Mouse (Mus musculus) forebrain, postnatal 0 days (tissue): ENCODE results near the gene Tktl1. TPM values are rescaled to one million over a fixed set of nuclear protein-coding genes. Genes with fewer than 3 reads are reported as not detected.
A peak's percentile ranks its signal among the peaks of the same experiment; 100 is the strongest.

Source experiments
- ATAC-seq: fragments of 200-750 bp; cut with Nextera tagmentation; 2 replicates; pipeline ENCODE4 v1.8.0; 2017; ENCODE audit warnings: mild to moderate bottlenecking, moderate library complexity
- DNase-seq: peaks from one replicate; pipeline ENCODE4 v3.0.0-alpha.2; 2015
- H3K27ac ChIP-seq: fragments of 300-500 bp; sonication (generic); 2 replicates; pipeline ENCODE4 v1.5.1; 2014; ENCODE audit warnings: low read depth, mild to moderate bottlenecking, antibody characterized with exemption, low read length, moderate library complexity, mixed read lengths
- H3K27me3 ChIP-seq: fragments of 300-500 bp; sonication (generic); 2 replicates; pipeline ENCODE4 v1.6.1; 2014; ENCODE audit warnings: mild to moderate bottlenecking, low read length, mixed read lengths; ENCODE audit not compliant: insufficient read depth
- H3K36me3 ChIP-seq: fragments of 300-500 bp; sonication (generic); 2 replicates; pipeline ENCODE4 v1.6.1; 2014; ENCODE audit warnings: mild to moderate bottlenecking, moderate library complexity; ENCODE audit not compliant: insufficient read depth
- H3K4me1 ChIP-seq: fragments of 300-500 bp; sonication (generic); 2 replicates; pipeline ENCODE4 v1.6.1; 2014; ENCODE audit warnings: antibody characterized with exemption; ENCODE audit not compliant: insufficient read depth
- H3K4me2 ChIP-seq: fragments of 300-500 bp; sonication (generic); 2 replicates; pipeline ENCODE4 v1.6.1; 2014; ENCODE audit warnings: low read depth, mild to moderate bottlenecking, moderate library complexity
- H3K4me3 ChIP-seq: fragments of 300-500 bp; sonication (generic); 2 replicates; pipeline ENCODE4 v1.5.1; 2014; ENCODE audit warnings: low read depth, low read length, mixed read lengths
- H3K9ac ChIP-seq: fragments of 300-500 bp; sonication (generic); 2 replicates; pipeline ENCODE4 v1.6.1; 2014; ENCODE audit warnings: mild to moderate bottlenecking
- H3K9me3 ChIP-seq: fragments of 300-500 bp; sonication (generic); 2 replicates; pipeline ENCODE4 v1.6.1; 2016; ENCODE audit warnings: low read length
- CTCF ChIP-seq: sonication (generic); IDR thresholded peaks from 2 replicates; pipeline ENCODE4 v1.5.1; 2016; ENCODE audit warnings: antibody characterized with exemption, control low read depth, low read depth
- WGBS: fragments of 180-500 bp; shearing (Covaris S2); extraction: QIAGEN DNeasy Blood & Tissue Kit; methylation state at CpG from one replicate; pipeline ENCODE4 v1.1.7; 2014; 5-methylcytosine and 5-hydroxymethylcytosine counted together
- polyA plus RNA-seq: library from polyadenylated mRNA; unstranded; fragments of >200 nt; fragmentation: Nextera tagmentation; extraction: Ambion mirVana; gene quantifications from 2 replicates; pipeline ENCODE4 v1.2.1, GENCODE M21; 2015
- total RNA-seq: library from RNA; depleted of rRNA; stranded (reverse); fragments of >200 nt; gene quantifications from 2 replicates; pipeline ENCODE4 v1.2.3, GENCODE M21; 2014

The Tktl1 gene
- total and polyA plus RNA-seq, 2 experiments from 2014 or later: 0.06 TPM; not detected in 1

GRCm38 (mm10) chrX:74245687-74246086 lies 68.6 kb downstream of the Tktl1 start:
- Histone ChIP-seq H3K27me3 (no peaks in the 10 kb centered on the region), H3K4me3 (peak overlapping the region; percentile 52), H3K36me3 (peaks cover 14% of the 10 kb centered on the region), H3K9ac (peak overlapping the region; percentile 77), H3K4me1 (no peaks in the 10 kb centered on the region), H3K27ac (peak overlapping the region; percentile 92), H3K9me3 (no peaks in the 10 kb centered on the region), H3K4me2 (peak overlapping the region; percentile 61)
- WGBS: 30% methylated on average over 21 of the region's 21 CpGs
- ATAC-seq: peak; percentile 49
- peak; percentile 82 for DNase-seq
- TF ChIP-seq CTCF: no peak

- WGBS: 23% methylated on average over 38 of the region's 38 CpGs
Observed at GRCm38 (mm10) chrX:74246213-74246681, 69.2 kb downstream of the Tktl1 start.

DNA sequence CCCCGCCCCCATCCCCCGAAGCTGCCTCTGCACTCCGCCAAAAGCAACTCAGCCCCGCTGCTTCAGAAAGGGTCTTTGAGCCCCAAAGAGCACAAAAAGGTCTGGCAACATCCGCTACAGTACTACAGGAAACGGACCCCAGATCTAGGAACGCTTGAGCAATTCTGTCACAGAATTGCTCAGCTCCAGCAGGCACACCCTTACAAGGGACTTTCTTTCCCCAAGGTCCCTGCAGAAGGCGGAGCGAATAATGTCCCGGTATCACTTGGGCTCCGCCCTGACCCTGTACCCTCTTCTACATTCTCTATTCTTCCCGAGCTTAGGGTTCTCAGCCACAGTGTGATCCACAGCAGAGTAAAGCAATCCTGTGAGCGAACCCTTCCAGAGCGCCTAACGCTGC lies 69.6 kb downstream of the Tktl1 start:
- Histone ChIP-seq H3K36me3 (peaks cover 6% of the 10 kb centered on the region), H3K4me2 (peak overlapping the region; percentile 61), H3K4me1 (no peaks in the 10 kb centered on the region), H3K9me3 (no peaks in the 10 kb centered on the region), H3K27me3 (no peaks in the 10 kb centered on the region), H3K9ac (peak overlapping the region; percentile 53), H3K27ac (peak overlapping the region; percentile 92), H3K4me3 (peak overlapping the region; percentile 52)
- no peak for TF ChIP-seq CTCF
- ATAC-seq (no peak; the same call in 1 of the 2 replicates), DNase-seq (no peak)
- WGBS: 28% methylated on average over 15 of the region's 15 CpGs

More at GRCm38 (mm10) chrX:74246213-74246681, 69.2 kb downstream of the Tktl1 start:
- TF ChIP-seq CTCF: no peak
- Histone ChIP-seq H3K4me3 (peak overlapping the region; percentile 52), H3K36me3 (peaks cover 8% of the 10 kb centered on the region), H3K27me3 (no peaks in the 10 kb centered on the region), H3K27ac (peak overlapping the region; percentile 92), H3K4me1 (no peaks in the 10 kb centered on the region), H3K9me3 (no peaks in the 10 kb centered on the region), H3K4me2 (peak overlapping the region; percentile 61), H3K9ac (peak overlapping the region; percentile 77)
- peak; percentile 93 for DNase-seq
- ATAC-seq: peak; percentile 91

DNA sequence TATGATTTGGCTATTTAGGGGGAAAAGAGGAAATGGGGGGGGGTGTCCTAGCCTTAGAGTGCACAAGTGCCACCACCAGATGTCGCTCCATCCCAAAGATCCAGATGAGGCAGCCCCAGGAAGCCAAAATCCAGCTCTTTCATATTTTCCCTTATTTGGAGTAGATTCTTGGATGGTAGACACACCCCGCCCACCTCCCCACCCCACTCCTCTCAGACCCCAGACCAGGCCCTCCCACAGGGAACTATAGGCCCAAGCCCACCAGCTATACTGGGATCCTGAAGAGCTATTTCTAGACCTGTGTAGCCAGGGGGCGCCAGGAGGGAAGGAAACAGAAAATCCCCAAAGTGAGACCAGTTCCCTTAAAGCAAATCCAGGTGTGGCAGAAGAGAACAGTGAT lies 71.6 kb downstream of the Tktl1 start:
- Histone ChIP-seq H3K36me3 (no peaks in the 10 kb centered on the region), H3K9ac (no peak overlapping the region), H3K9me3 (no peaks in the 10 kb centered on the region), H3K4me2 (peak overlapping the region; percentile 54), H3K4me1 (no peaks in the 10 kb centered on the region), H3K4me3 (no peak overlapping the region), H3K27ac (peak overlapping the region; percentile 50; the same call in 1 of the 2 replicates), H3K27me3 (no peaks in the 10 kb centered on the region)
- 22% methylated on average over 3 of the region's 3 CpGs for WGBS
- TF ChIP-seq CTCF: peak; percentile 62
- DNase-seq: peak; percentile 73
- ATAC-seq: peak; percentile 10; the same call in 1 of the 2 replicates

- peak within 1 kb of the TSS; percentile 54 for H3K27ac ChIP-seq
- ATAC-seq: no peak
- WGBS: 26% methylated on average over 37 of the region's 38 CpGs
- H3K9me3 ChIP-seq: no peaks in the 10 kb centered on the region
- peak; percentile 41 for TF ChIP-seq CTCF
- H3K27me3 ChIP-seq: no peaks in the 10 kb centered on the region
- DNase-seq: peak; percentile 54
- H3K4me3 ChIP-seq: peak within 1 kb of the TSS; percentile 38
- no peaks in the 10 kb centered on the region for H3K36me3 ChIP-seq
- peak within 1 kb of the TSS; percentile 56 for H3K9ac ChIP-seq
- H3K4me2 ChIP-seq: peak within 1 kb of the TSS; percentile 54
- no peaks in the 10 kb centered on the region for H3K4me1 ChIP-seq
Observed at GRCm38 (mm10) chrX:74249615-74250014, 72.6 kb downstream of the Tktl1 start, which contains the start of gene Flna. Flna (minus strand) TSS chrX:74249820.

DNA sequence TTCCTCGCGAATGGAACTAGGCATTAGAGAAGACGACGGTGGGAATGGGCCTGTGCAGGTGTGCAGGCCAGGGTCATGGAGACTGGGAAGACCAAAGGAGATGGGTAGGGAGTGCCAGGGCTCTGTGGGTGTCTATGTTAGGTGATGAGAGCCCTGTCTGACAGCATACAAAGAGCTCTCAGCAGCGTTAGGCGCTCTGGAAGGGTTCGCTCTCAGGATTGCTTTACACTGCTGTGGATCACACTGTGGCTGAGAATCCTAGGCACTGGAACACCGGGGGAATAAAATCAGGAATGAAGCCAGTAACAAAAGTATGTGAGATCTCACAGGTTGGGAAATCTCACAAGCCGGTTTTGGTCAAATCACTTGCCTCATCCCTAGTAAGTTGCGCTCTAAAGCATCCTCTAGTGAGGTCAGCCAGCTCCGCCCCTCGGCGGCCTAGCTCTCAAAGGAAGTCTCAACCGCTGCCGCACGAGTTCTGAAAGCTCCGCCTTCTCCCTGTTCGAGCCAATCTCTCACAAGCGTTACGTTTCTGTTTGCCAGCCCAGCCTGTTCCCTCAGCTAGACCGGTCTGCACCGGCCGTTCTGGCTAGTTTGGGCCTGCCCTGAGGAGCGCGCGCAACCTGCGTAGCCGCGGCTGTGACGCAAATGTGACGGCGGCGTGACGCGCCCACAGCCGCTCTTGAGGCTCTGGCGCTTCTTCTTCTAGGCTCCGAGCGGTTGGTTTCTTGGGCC lies 77.3 kb downstream of the Tktl1 start, which contains the start of gene Emd:
TSS of gene Emd (plus strand) at position 535 of the 735 bp plus-strand sequence.
- Histone ChIP-seq H3K27me3 (no peaks in the 10 kb centered on the region), H3K36me3 (peaks cover 5% of the 10 kb centered on the region; the same call in 1 of the 2 replicates), H3K27ac (peak within 1 kb of the TSS; percentile 84), H3K4me1 (no peaks in the 10 kb centered on the region), H3K9me3 (no peaks in the 10 kb centered on the region), H3K4me3 (peak within 1 kb of the TSS; percentile 48), H3K4me2 (peak within 1 kb of the TSS; percentile 59), H3K9ac (peak within 1 kb of the TSS; percentile 59)
- ATAC-seq (peak; percentile 97), DNase-seq (peak; percentile 93)
- 30% methylated on average over 39 of the region's 39 CpGs for WGBS
- TF ChIP-seq CTCF: no peak

DNA sequence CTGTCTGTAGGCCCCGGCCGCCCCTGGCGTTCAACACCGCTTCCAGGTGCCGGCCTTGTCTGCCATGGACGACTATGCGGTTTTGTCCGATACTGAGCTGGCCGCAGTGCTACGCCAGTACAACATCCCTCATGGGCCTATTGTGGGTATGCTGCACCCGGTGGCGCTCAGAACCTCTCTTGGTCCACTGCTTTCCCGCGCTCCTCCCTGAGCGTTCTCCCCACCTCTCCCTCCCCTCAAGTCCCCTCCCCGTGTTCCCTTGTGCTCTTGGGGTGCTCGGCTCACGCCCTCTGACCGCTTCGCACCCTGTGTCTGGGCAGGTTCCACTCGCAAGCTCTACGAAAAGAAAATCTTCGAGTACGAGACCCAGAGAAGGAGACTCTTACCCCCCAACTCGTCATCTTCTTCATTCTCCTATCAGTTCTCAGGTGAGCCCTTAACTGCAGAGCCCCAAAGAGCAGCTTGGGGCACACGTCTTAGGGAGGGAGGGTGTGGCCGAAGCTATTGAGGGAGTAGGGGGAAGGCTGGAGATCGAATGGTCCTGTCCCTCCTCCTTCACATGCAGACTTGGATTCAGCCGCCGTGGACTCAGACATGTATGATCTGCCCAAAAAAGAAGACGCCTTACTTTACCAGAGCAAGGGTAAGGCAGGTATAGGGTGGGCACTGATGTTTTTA lies 78.0 kb downstream of the Tktl1 start:
- H3K4me3 ChIP-seq: peak overlapping the region; percentile 48
- peak overlapping the region; percentile 84 for H3K27ac ChIP-seq
- DNase-seq (no peak), ATAC-seq (peak; percentile 61)
- H3K4me1 ChIP-seq: no peaks in the 10 kb centered on the region
- TF ChIP-seq CTCF: no peak
- whole genome bisulfite sequencing: 41% methylated on average over 31 of the region's 31 CpGs
- no peaks in the 10 kb centered on the region for H3K27me3 ChIP-seq
- H3K9ac ChIP-seq: peak overlapping the region; percentile 59
- H3K4me2 ChIP-seq: peak overlapping the region; percentile 59
- H3K36me3 ChIP-seq: peaks cover 5% of the 10 kb centered on the region; the same call in 1 of the 2 replicates
- no peaks in the 10 kb centered on the region for H3K9me3 ChIP-seq
